Mouse (Mus musculus) left cerebral cortex, postnatal 36 days (tissue): ENCODE results near the gene Rpl36a-ps1. TPM values are rescaled to one million over a fixed set of nuclear protein-coding genes. Genes with fewer than 3 reads are reported as not detected.
"Not testable (repeated sequence)": the region's sequence is repeated elsewhere in the genome, so short reads cannot be mapped to it uniquely, and the experiment has no call there.

Source experiments
- DNase-seq, 2 experiments: peaks; one replicate each; pipeline ENCODE4 v3.0.0; 2021 to 2022; ENCODE audit warnings: low spot score in 2 of 2, mixed read lengths in 1 of 2
- intact Hi-C: fragments of 180-260 bp; cut with DNase I; formaldehyde crosslinking; loops from one replicate; pipeline ENCODE4 v1.15.1; 2025
- total RNA-seq, 2 experiments: library from RNA; stranded (reverse); gene quantifications; 2 replicates each; pipeline ENCODE4 v1.2.3; 2021

Gene Rpl36a-ps1
- 1 to 10 TPM in 1 of 2 experiments, not detected in 1; 2.8 TPM for total RNA-seq

DNA sequence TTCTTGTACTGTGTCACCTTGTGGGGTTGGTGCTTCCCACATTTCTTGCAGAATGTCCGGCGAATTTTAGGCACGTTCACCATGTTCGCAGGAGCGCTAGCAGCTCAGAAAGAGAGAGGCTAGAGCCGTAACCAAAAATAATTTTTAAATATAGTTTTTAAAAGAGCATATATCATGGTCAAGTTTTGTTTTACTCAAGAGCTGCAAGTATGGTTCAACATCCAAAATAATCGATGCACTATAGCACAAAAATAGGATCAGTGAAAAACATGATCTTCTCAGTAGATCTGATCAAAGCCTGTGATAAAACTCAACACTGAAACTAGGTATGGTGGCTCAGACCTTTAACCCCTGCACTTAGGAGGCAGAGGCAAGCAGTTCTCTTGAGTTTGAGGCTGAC, at the start of gene Rpl36a-ps1:
Rpl36a-ps1 (minus strand) TSS at position 101 of the 400 bp plus-strand sequence.
- intact Hi-C loops = no loop called here
- no peak for DNase-seq

DNA sequence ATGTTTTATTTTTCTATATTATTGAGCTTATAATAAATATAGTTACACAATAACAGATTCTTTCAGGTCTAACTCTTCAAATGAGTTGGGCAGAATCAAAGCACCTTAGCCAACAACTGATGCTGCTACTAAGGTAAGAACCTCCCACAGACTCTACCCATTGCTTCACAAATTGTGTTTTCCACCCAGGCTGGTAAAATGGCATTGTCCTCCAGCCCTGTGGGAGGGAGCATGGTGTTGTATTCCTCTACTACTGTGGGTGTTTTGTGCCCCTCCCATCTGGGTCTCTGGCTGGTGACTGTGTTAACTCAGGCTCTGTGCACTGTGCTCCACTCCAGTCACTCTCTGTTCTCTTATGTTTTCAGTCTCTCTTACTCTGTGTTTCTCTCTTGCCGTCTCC, 49.4 kb upstream of the Rpl36a-ps1 start:
- intact Hi-C loops = no loop called here
- no peak for DNase-seq

DNA sequence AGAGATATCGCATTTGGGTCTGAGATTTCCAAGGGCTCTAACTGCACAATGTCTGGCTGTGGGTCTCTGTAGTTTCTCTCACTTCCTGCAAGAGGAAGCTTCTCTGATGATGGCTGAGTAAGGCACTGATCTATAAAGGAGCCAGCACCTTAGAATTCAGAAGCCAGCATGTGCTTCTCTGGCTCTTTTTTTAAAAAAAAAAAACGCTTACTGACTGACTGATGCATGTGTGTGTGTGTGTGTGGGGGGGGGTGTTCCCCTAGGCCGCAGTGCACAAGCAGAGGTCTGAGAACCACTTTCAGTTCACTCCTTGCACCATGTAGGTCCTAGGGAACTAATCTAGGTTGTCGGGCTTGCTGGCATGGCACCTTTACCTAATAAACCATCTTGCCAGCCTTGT, 47.3 kb upstream of the Rpl36a-ps1 start:
- intact Hi-C loops = no loop called here
- DNase-seq = no peak

DNA sequence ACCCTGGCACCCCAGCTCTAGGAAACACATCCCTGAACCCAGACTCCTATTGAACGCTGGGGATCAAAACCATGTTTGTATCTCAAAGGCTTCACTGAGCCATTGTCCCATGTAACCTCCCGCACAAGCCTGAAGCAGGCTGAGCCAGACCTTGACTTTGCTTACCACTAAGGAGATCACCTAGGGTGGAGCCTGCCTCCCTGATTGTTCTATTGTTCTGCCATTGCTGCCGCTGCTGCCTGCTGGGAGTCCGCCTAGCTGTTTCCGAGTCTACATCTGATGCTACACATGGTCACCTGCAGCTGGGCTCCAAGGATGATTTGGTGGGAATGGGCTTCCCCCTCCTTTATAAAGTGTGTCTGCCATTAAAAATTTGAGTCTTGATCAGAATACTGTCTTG, 45.2 kb upstream of the Rpl36a-ps1 start:
- DNase-seq, intact Hi-C loops: not testable (repeated sequence)

DNA sequence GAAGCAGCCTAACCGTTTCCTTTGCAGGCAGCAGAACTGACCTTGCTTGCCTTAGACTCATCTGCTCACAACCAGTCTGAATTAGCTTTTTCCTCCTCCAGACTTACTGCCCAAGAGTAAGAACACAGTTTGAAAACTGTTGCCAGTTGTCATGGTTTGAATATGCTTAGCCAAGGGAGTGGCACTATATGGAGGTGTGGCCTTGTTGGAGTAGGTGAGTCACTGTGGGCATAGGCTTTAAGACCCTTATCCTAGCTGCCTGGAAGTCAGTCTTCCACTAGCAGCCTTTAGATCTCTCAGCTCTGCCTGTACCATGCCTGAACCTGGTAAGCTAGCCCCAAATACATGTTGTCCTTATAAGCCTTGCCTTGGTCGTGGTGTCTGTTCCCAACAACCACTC, 43.6 kb upstream of the Rpl36a-ps1 start:
- intact Hi-C loops = no loop called here
- no peak for DNase-seq

DNA sequence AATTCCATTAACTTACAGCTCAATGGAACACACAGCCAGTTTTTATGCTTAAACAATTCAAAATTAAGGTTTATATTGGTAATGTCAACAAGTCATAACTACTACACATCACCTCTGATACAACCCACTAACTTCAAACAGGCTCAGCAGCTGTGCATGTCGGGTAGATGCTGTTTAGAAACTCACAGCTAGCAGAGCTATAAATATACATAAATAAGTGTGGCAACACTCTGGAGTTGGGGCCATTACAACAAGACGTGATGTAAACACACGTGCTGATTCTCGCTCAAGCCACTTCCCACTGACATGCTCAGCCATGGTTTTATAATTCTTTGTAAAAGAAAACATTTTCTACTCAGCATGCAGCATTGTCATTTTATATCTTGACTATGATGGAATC, 41.9 kb upstream of the Rpl36a-ps1 start:
- no peak for DNase-seq
- intact Hi-C loops = no loop called here

DNA sequence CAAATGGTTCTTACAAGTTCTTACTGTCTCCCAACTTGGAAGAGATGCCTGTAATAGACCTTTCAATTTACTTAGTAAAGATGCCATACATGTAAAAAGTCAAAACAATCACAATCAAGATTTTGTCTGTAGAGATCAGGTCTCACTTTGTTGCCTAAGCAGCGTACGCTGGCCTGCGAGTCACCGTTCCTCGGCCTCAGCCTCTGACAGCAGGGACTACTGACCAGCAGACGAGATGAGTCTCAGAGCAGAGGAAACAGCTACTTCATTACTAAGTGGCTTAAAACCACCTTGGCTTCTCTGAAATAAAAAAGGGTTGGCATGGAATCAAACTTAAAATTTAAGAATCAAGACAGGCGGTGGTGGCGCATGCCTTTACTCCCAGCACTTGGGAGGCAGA, 40.7 kb upstream of the Rpl36a-ps1 start:
- intact Hi-C loops, DNase-seq: not testable (repeated sequence)

DNA sequence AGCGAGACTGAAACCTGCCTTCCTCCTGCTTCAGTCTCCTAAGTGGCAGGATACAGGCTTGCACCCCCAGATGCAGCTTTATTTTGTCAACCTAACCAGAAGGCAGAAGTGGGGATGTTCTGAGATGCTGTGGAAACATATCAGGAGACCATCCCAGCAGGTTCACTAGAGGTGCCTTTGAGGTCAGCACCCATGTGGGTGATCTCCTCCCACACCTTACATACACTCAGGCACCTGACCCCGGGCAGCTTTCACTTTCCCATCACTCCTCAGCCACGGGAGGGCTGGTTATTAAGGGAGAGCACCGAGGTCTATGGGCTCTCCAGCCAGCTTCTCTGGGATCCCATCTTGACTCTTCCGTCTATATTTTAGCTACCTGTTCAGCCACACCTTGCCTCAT, 38.5 kb upstream of the Rpl36a-ps1 start:
- DNase-seq = no peak
- intact Hi-C loops = no loop called here

DNA sequence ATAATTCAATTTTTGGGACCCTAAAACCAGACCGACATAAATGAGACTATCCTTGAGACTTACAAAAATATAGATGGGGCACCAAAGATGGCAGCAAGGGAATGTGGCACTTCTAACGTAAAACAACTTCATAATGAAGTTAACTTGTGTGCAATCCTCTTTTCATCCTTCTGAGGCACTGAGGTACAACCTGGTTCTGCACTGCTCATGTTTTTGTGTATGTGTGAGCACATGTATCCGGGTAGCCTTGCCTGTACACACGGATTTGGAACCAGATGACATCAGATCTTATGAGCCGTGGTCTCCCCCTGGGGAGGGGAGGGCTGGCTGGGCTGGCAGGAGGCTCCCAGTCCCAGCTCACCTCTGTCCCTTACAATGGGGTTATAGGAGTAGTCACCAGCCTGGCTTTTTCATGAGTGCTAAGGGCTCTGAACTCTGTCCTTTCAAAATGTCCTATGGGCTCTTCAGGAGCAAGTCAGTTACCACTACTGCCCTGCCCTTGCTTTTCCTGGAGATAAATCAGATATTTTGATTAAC, 37.3 kb upstream of the Rpl36a-ps1 start:
- DNase-seq = no peak
- intact Hi-C loops = no loop called here

DNA sequence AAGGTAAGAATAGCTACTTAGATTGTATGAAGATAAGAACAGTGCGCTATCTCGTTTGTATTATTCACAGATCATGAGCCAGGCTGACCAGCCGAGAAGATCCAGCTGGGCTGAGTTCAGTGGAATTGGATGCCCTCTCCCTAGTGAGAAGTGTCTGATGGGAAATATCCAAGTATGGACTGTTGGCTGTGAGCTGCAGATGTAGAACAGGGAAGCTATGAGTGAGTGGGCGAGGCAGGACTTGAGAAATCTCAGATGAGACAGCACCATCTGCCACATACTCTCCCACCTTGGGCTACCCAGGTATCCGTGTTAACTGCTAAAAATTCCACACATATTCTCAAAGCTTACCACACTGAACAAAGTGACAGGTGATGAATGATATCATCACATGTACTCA, 35.9 kb upstream of the Rpl36a-ps1 start:
- intact Hi-C loops = no loop called here
- DNase-seq = no peak

DNA sequence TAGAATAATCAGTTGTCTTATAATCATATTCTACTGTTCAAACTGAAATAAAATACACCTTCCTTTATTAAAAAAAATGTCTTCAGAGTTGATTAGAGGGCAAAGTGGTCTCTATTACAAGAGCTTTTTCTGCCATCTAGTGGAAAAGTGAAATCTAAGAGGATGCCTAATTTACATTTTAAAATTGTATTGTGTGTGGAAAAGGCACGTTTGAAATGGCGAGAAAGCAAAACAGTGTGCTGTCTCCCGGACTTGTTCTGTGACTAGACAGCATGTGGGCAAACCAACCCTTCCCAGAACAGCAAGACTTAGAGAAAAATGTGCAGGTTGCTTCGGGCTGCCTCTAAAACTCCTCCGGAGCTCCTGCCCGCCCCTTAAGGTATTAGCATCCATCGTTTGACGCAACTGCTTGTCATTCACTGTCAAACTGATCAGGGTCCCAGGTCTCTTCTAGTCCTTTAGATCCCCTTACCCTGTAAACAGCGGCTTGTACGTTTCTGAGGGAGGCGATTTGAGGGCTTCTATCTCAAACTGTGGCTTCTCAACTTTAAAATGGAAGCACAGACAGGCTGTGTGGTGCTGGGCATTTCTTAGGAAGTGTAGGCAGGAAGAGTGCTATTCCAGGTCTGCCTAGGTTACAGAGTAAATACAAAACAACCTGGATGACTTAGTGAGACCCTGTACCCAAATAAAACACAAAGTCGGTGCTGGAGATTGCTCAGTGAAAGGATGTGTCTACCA, 28.4 kb upstream of the Rpl36a-ps1 start:
- intact Hi-C loops = loop anchor here (5.0 kb wide), 1 partner anchor 1690 kb away; no protein-coding TSS in a partner anchor
- no peak for DNase-seq

DNA sequence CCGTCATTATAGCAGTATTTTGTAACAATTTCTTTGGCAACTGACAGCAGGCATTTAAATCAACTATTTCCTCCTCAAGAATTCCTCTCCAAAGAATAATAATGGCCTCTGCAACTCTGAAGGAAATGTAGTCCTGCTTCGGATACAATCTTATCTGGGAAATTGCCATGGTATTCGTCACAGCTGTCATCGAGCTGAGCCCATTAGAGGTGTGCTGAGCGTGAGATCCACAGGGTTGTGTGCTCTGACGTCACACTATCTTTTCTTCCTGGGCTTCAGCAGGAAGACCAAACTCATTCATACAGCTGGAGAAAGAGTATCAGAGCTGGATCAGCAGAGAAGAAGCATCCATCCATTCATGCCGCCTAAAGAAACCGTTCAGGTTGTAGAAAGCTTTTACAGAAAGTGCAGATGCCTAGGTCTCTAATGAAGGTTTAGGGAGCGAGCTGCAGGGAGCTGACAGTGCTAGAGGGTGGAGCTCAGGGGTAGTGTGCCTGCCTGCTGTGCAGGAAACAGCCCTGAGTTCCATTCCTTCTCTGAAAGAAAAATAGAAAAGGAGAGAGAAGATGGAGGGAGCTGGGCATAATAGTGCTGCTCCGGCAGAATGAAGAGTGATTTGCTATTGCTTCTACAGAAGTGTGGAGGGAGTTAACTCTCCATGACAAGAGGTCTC, 25.2 kb upstream of the Rpl36a-ps1 start:
- DNase-seq = no peak
- intact Hi-C loops = no loop called here

DNA sequence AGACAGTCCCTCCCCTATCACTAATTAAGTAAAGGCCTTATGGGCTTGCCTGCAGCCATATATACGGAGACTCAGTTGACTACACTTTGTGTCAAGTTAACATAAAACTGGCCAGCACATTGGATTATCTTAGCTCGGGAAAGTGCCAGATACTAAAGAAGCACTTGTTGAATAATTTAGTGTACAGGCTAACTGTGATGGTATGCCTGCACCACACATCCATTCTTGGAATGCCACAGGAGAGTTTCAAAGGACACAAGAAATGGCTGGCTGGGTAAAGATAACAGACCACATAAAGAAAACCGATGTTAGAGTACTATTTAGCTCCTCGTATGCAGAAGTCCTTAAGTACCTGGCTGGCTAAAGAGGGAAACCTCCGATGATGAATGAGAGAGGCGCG, 24.6 kb upstream of the Rpl36a-ps1 start:
- intact Hi-C loops = no loop called here
- DNase-seq = no peak

DNA sequence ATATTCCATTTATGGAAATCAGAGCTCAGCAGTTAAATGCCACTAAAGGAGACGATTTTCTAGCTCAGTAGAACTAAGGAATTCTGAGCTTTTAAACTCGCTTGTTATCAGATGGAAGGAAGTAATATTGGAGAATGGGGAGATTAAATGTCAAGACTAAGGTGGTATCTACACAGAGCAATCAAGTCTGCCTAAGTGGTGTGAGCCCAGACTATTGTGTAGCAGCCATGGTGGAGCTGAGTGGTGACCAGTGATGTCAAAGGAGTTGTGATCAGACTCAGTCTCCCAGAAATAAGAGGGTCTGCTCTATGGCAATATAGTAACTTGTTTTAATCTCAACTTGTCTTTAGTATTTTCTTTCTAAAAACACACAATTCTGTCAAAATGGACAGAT, 16.8 kb upstream of the Rpl36a-ps1 start:
- no peak for DNase-seq
- intact Hi-C loops = no loop called here

DNA sequence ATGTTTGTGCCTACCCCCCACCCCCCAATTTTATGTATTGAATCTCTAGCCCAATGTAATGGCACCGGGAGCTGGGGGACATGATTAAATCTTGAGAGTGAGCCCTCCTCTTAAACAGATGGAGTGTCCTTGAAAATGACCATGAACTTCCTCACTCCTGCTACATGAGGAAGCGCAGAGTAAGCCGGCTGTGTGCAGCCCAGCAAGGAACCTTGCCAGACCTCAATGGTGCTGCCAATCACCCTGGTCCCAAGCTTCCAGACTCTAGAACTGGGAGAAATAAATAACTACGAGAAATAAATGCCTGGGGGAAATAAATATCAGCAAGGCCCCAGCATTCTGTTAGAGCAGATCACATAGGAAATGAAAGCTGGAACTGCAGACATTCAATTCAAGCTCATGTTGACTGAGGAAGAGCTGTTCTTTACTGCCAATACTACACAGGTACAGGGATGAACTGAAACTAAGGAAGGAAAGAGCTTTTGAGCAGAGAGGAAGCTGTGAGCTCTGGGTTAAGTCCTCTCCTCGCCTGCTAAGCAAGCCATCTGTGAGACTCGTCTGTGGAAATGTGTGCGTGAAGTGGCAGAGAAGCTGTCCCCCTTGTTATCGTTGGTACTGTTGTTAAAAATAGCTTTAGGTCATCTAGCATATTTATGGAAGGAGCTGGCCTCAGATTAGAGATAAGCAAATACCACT, 16.3 kb upstream of the Rpl36a-ps1 start:
- DNase-seq = no peak
- intact Hi-C loops = no loop called here

DNA sequence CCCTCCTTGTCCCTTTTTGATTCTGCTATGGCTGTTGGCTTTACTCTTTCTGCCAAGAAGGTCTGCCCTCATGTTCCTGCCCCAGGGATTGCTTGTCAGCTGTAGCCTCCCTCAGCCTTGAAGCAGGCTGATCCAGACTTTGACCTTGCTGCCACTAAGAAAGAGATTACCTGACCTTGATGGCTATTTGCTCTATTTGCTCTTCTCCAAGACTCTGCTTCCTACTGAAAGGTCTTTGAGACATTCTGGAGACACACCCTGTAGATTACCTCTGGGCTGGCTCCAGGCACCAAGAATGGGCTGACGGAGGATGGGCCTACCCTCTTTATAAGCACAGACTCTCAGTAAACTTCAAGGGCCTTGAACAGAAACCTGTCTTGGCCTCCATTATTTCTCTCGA, 1.6 kb downstream of the Rpl36a-ps1 start:
- no peak for DNase-seq
- intact Hi-C loops = no loop called here

DNA sequence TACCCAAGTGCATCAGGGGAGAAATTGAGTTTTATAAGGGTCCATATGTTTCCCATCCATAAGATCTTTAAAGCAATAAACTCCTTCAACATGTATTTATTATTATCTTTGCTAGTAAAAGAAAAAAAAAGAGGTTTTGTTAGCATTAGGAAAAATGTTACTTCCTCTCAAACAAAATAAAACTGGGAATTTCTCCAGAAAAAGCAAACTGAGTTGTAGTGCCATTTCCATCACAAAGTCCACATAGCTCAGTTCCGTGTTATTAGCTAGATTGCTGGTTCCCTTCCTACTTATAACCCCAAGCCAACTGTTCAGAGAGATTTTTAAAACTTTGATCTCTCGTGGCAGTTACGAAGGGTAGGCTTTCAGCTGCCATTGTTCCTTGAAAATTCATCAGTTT, 3.5 kb downstream of the Rpl36a-ps1 start:
- DNase-seq = no peak
- intact Hi-C loops = no loop called here

DNA sequence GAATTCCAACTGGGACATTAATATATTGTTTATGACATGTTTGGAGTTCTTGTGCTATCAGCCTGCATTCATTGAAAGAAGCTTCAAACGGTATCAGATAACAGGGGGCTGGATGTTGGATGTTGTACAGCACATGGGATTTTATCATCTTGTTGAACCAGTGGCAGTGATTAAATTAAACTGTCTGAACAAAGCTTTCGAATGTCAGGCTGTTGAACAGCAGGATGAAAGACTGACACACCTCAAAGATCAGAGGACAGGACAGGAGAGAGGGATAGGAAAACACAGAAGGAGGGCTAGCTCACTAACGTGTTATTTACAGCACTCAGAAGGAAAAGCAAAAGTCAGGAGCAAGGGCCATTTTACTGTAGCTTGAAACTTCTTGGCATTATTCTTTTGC, 4.3 kb downstream of the Rpl36a-ps1 start:
- no peak for DNase-seq
- intact Hi-C loops = no loop called here

DNA sequence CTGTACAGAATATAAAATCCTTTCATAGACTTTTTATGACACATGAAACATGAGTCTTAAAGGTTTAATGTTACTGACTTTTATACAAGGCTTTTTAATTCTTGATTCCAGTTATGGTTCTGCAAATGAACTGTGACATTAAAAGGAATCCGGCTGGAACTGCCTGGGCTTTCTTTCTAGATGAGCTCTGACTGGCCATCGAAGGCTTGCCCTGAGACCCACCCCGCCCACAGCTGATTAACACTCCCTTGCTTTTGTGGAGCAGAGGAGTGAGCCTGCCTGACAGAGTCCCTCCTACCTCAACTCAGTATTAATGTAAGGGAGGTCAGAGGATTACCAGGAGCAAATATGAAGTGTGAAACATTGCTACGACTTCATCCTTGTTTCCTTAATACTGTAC, 22.2 kb downstream of the Rpl36a-ps1 start:
- intact Hi-C loops = no loop called here
- DNase-seq = no peak

DNA sequence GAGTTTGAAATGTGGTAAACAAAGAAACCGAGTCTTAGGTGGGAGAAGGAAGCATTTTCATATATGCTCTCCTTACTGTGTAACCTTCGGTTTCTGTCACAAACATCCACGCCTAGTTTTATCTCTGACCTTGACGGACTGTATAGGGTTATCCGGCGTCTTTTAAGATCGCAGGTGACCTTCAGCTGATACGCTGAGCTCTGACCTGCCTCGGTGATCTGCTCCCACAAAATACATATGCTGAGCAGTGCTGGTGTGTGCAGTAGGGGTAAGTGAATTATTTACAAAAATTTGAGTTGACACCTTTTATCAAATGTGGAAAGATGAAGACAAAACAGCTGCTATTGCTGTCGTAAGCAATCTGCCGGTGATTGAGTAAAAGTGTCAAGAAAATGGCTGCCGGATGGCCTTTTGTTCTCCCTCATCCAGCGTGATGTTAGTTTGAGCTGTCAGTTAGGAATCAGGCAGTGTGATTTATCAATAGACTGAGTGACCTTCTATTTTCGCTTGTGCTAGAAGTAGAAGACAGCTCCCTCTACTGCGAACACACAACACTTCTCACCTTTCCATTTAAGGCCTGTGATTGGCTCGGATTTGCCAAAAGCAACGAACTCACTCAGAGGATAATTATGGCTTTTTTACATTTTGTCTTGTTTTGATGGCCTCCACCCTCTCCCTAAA, 35.0 kb downstream of the Rpl36a-ps1 start:
- intact Hi-C loops = no loop called here
- no peak for DNase-seq
